Mouse (Mus musculus) lung, postnatal 0 days (tissue): ENCODE results near the gene Insr. TPM values are rescaled to one million over a fixed set of nuclear protein-coding genes. Genes with fewer than 3 reads are reported as not detected.

Experiments
- ATAC-seq: fragments of 200-750 bp; cut with Nextera tagmentation; 2 replicates; pipeline ENCODE4 v1.8.0; 2017; ENCODE audit warnings: moderate library complexity
- DNase-seq: peaks from one replicate; pipeline ENCODE4 v3.0.0-alpha.2; 2016; ENCODE audit warnings: low spot score
- H3K27ac ChIP-seq: fragments of 300-500 bp; sonication (generic); 2 replicates; pipeline ENCODE4 v1.5.1; 2014; ENCODE audit warnings: antibody characterized with exemption, mild to moderate bottlenecking, low read length, mixed read lengths
- H3K27me3 ChIP-seq: fragments of 300-500 bp; sonication (generic); replicated peaks from 2 replicates; pipeline ENCODE4 v1.6.1; 2014; ENCODE audit warnings: low read length, mixed read lengths; ENCODE audit not compliant: insufficient read depth
- H3K36me3 ChIP-seq: fragments of 300-500 bp; sonication (generic); 2 replicates; pipeline ENCODE4 v1.6.1; 2014; ENCODE audit warnings: low read length, mixed read lengths; ENCODE audit not compliant: insufficient read depth
- H3K4me1 ChIP-seq: fragments of 300-500 bp; sonication (generic); 2 replicates; pipeline ENCODE4 v1.6.1; 2014; ENCODE audit warnings: antibody characterized with exemption, low read depth, low read length, mixed read lengths; ENCODE audit not compliant: insufficient read depth
- H3K4me2 ChIP-seq: fragments of 300-500 bp; sonication (generic); replicated peaks from 2 replicates; pipeline ENCODE4 v1.6.1; 2014; ENCODE audit warnings: low read depth, mild to moderate bottlenecking, low read length, moderate library complexity, mixed read lengths
- H3K4me3 ChIP-seq: fragments of 300-500 bp; sonication (generic); 2 replicates; pipeline ENCODE4 v1.5.1; 2014; ENCODE audit warnings: low read depth, low read length
- H3K9ac ChIP-seq: fragments of 300-500 bp; sonication (generic); replicated peaks from 2 replicates; pipeline ENCODE4 v1.6.1; 2014; ENCODE audit warnings: low read depth, mild to moderate bottlenecking
- H3K9me3 ChIP-seq: fragments of 300-500 bp; sonication (generic); 2 replicates; pipeline ENCODE4 v1.6.1; 2016; ENCODE audit warnings: low read length, mixed read lengths
- CTCF ChIP-seq: IDR thresholded peaks from 2 replicates; pipeline ENCODE4 v1.5.1; 2016; ENCODE audit warnings: antibody characterized with exemption, mild to moderate bottlenecking
- EP300 ChIP-seq: IDR thresholded peaks from 2 replicates; pipeline ENCODE4 v1.6.1; 2016; ENCODE audit warnings: antibody characterized with exemption, mild to moderate bottlenecking, control low read depth
- WGBS: fragments of 180-500 bp; shearing (Covaris S2); extraction: QIAGEN DNeasy Blood & Tissue Kit; methylation state at CpG from one replicate; pipeline ENCODE4 v1.1.7; 2014; 5-methylcytosine and 5-hydroxymethylcytosine counted together
- polyA plus RNA-seq: library from polyadenylated mRNA; unstranded; fragments of >200 nt; fragmentation: Nextera tagmentation; extraction: Ambion mirVana; gene quantifications from 2 replicates; pipeline ENCODE4 v1.2.1, GENCODE M21; 2015

Insr gene
- polyA plus RNA-seq, 1 experiment from 2014 or later, result 27.1 TPM

GRCm38 (mm10) chr8:3299322-3299721 is 19.9 kb upstream of the Insr start:
- H3K9ac ChIP-seq, result no peak overlapping the region
- H3K9me3 ChIP-seq, result no peaks in the 10 kb centered on the region
- no peak overlapping the region for H3K4me2 ChIP-seq
- TF ChIP-seq CTCF (no peak), EP300 (no peak)
- DNase-seq, result no peak
- no peak overlapping the region for H3K4me3 ChIP-seq
- no peak for ATAC-seq
- H3K4me1 ChIP-seq, result no peaks in the 10 kb centered on the region
- WGBS, result 71% methylated on average over 5 of the region's 5 CpGs
- no peaks in the 10 kb centered on the region for H3K36me3 ChIP-seq
- no peak overlapping the region for H3K27ac ChIP-seq
- H3K27me3 ChIP-seq, result no peaks in the 10 kb centered on the region

- H3K9ac ChIP-seq, result no peak overlapping the region
- no peak for ATAC-seq
- DNase-seq, result no peak
- H3K36me3 ChIP-seq, result no peaks in the 10 kb centered on the region
- H3K9me3 ChIP-seq, result no peaks in the 10 kb centered on the region
- no peaks in the 10 kb centered on the region for H3K4me1 ChIP-seq
- H3K27me3 ChIP-seq, result no peaks in the 10 kb centered on the region
- H3K4me2 ChIP-seq, result no peak overlapping the region
- H3K4me3 ChIP-seq, result no peak overlapping the region
- H3K27ac ChIP-seq, result no peak overlapping the region
- peak; percentile 30 for TF ChIP-seq CTCF
- TF ChIP-seq EP300, result no peak
- 28% methylated on average over 2 of the region's 2 CpGs for WGBS
Measured at GRCm38 (mm10) chr8:3285824-3286223, 6.4 kb upstream of the Insr start.

GRCm38 (mm10) chr8:3284656-3285055 is 5.2 kb upstream of the Insr start:
- DNase-seq (no peak), ATAC-seq (no peak)
- TF ChIP-seq CTCF, result no peak
- TF ChIP-seq EP300, result no peak
- H3K9ac ChIP-seq, result no peak overlapping the region
- peaks cover 7% of the 10 kb centered on the region; the same call in 1 of the 2 replicates for H3K4me1 ChIP-seq
- no peak overlapping the region for H3K4me2 ChIP-seq
- no peaks in the 10 kb centered on the region for H3K9me3 ChIP-seq
- 47% methylated on average over 4 of the region's 4 CpGs for WGBS
- H3K4me3 ChIP-seq, result no peak overlapping the region
- H3K27ac ChIP-seq, result no peak overlapping the region
- H3K27me3 ChIP-seq, result no peaks in the 10 kb centered on the region
- no peaks in the 10 kb centered on the region for H3K36me3 ChIP-seq

GRCm38 (mm10) chr8:3281296-3281695 is 1.9 kb upstream of the Insr start:
- WGBS, result 86% methylated on average over 3 of the region's 3 CpGs
- Histone ChIP-seq H3K9ac (no peak overlapping the region), H3K36me3 (no peaks in the 10 kb centered on the region), H3K27ac (no peak overlapping the region), H3K4me2 (no peak overlapping the region), H3K9me3 (no peaks in the 10 kb centered on the region), H3K27me3 (no peaks in the 10 kb centered on the region), H3K4me1 (peaks cover 21% of the 10 kb centered on the region; the same call in 1 of the 2 replicates), H3K4me3 (no peak overlapping the region)
- no peak for ATAC-seq
- no peak for DNase-seq
- TF ChIP-seq EP300, result no peak
- no peak for TF ChIP-seq CTCF

GRCm38 (mm10) chr8:3280266-3280910 is 971 bp upstream of the Insr start:
- Histone ChIP-seq H3K9ac (no peak overlapping the region), H3K4me1 (peaks cover 21% of the 10 kb centered on the region; the same call in 1 of the 2 replicates), H3K4me3 (peak overlapping the region; percentile 89), H3K36me3 (no peaks in the 10 kb centered on the region), H3K27me3 (no peaks in the 10 kb centered on the region), H3K9me3 (no peaks in the 10 kb centered on the region), H3K4me2 (peak overlapping the region; percentile 92), H3K27ac (no peak overlapping the region)
- ATAC-seq (no peak), DNase-seq (peak; percentile 30)
- TF ChIP-seq CTCF (no peak; the same call in 1 of the 2 replicates), EP300 (no peak)
- WGBS, result 28% methylated on average over 11 of the region's 11 CpGs

GRCm38 (mm10) chr8:3279721-3280077 is 282 bp upstream of the Insr start:
- H3K4me1 ChIP-seq, result peaks cover 21% of the 10 kb centered on the region; the same call in 1 of the 2 replicates
- 2% methylated on average over 15 of the region's 18 CpGs for WGBS
- H3K9ac ChIP-seq, result peak overlapping the region; percentile 90; the same call in 1 of the 2 replicates
- H3K27me3 ChIP-seq, result no peaks in the 10 kb centered on the region
- peak overlapping the region; percentile 89 for H3K4me3 ChIP-seq
- H3K36me3 ChIP-seq, result no peaks in the 10 kb centered on the region
- TF ChIP-seq EP300 (no peak), CTCF (no peak)
- no peaks in the 10 kb centered on the region for H3K9me3 ChIP-seq
- peak overlapping the region; percentile 92 for H3K4me2 ChIP-seq
- DNase-seq (no peak), ATAC-seq (0 out of 2 replicates have a peak, but pooled peaks have one; percentile 0)
- H3K27ac ChIP-seq, result 0 out of 2 replicates have a peak overlapping the region, but pooled peaks have one; percentile 26
